Mouse (Mus musculus) induced T-regulatory cell, adult 2 months (primary cell): Measurements from ENCODE around the gene Upf3b.
"Not testable (repeated sequence)": the region's sequence is repeated elsewhere in the genome, so short reads cannot be mapped to it uniquely, and the experiment has no call there.

Experiments used
- DNase-seq: peaks from one replicate; pipeline ENCODE4 v3.0.0-alpha.2; 2012; ENCODE audit warnings: low read depth

The Upf3b gene

GRCm38 (mm10) chrX:37110193-37110880 is at the start of gene Upf3b:
Gene Upf3b, minus strand, starts transcription at chrX:37110322.
- DNase-seq = peak; percentile 97

DNA sequence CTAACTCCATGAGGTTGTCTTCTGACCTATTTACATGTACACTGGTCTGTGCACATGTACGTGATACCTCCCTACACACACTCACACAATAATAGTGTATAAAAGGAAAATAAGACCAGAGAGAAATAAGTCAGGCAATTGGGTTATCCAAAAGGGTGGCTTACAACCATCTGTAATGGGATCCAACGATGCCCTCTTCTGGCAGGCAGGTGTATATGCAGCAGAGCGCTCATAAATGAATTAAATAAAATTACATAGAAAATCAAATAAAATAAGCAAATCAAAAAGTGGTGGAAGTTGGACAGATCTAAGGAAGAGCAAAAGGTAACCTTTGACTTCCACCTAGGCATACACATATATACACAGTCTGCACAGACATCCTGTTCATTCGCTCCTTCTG is 47.7 kb upstream of the Upf3b start:
- peak; percentile 39 for DNase-seq

DNA sequence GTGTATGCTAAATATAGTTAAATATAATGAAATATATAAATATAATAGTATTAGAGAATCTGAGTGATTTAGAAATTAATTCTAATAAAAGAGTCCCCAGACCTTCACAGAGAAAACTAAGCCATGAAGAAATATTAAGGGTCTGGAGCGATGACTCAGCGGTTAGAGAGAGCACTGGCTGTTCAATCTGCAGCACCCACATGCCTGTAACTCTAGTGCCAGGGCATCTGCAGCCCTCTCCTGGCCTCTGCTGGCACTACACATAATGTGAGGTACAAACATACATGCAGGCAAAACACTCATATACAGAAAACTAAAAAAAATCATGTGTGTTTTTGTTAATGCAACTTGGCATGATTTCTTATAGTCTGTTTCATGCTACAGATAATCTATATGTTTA is 34.8 kb upstream of the Upf3b start:
- peak; percentile 51 for DNase-seq

- DNase-seq = not testable (repeated sequence)
Observed at GRCm38 (mm10) chrX:37144498-37144897, 34.4 kb upstream of the Upf3b start.

GRCm38 (mm10) chrX:37141732-37142131 is 31.6 kb upstream of the Upf3b start:
- DNase-seq = peak; percentile 49

DNA sequence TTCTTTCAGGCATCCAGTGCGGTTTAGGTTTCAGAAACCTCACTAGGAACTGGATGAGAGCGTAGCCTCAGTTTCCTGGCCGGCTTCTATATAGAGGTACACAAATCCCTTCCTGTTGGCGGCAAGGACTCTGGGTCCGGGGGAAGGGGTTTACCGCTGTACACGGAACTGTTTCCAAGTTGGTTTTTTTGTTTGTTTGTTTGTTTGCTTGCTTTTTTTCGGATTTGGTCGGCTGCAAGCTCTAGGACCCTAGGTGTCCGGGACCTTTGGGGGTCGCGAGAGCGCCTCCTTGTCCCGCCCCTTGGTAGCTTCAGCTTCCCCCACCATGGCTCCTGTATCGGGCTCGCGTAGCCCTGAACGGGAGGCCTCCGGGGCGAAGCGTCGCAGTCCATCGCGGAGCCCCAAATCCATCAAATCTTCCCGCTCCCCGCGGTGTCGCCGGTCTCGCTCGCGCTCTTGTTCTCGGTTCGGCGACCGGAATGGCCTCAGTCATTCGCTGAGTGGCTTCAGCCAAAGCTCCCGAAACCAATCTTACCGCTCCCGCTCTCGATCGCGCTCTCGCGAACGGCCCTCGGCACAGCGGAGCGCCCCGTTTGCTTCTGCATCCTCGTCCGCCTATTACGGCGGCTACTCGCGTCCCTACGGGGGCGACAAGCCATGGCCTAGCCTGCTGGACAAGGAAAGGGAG is 16.7 kb upstream of the Upf3b start, which contains the start of gene Nkap:
Gene Nkap, plus strand, starts transcription at position 125 of the 688 bp plus-strand sequence.
- DNase-seq = peak; percentile 90

- no peak for DNase-seq
Observed at GRCm38 (mm10) chrX:37125511-37125910, 15.4 kb upstream of the Upf3b start.

DNA sequence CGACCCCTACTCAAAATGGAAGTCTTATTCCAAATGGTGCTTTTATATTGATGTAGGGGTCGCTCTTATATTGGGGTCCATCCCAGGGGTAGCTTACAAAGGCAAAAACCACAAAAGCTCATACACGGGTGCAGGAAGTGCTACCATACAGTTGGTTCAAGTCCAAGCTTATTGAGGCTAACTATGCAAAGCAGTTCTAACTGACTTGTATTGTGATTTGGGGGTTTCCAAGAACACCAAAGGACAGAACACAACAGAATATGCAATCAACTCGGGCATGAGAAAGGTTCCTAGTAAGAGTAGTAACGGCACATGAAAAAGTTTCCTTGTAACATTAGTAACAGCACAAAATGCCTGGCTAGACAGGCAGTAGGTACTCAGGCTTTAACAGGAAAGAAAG is 10.1 kb upstream of the Upf3b start:
- no peak for DNase-seq

GRCm38 (mm10) chrX:37119585-37119984 is 9.5 kb upstream of the Upf3b start:
- no peak for DNase-seq

DNA sequence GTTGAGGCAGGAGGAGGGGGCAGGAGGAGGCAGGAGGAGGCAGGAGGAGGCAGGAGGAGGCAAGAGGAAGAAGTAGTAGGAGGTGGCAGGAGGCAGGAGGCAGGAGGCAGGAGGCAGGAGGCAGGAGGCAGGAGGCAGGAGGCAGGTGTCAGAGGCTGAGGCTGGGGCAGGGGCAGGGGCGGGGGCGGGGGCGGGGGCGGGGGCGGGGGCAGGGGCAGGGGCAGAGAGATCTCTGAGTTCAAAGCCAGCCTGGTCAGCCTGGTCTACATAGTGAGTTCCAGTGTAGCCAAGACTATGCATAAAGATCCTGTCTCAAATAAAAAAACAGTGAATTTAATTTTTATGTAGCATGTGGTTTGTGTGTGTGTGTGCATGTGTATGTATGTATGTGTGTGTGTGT is 7.0 kb upstream of the Upf3b start:
- no peak for DNase-seq

DNA sequence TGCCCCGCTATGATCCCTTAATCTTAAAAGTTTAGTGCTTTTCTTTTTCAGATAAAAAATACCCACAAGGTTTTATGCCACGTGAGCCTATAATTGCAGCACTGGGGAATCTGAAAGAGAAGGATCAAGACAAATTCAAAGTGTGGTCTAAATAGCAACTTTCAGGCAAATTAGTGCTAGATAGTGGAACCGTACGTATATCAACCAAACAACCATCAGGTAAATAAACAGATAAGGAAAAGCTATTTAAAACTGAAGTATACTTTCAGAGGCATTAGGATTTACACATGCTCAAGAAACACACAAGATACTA is 715 bp upstream of the Upf3b start:
- no peak for DNase-seq

DNA sequence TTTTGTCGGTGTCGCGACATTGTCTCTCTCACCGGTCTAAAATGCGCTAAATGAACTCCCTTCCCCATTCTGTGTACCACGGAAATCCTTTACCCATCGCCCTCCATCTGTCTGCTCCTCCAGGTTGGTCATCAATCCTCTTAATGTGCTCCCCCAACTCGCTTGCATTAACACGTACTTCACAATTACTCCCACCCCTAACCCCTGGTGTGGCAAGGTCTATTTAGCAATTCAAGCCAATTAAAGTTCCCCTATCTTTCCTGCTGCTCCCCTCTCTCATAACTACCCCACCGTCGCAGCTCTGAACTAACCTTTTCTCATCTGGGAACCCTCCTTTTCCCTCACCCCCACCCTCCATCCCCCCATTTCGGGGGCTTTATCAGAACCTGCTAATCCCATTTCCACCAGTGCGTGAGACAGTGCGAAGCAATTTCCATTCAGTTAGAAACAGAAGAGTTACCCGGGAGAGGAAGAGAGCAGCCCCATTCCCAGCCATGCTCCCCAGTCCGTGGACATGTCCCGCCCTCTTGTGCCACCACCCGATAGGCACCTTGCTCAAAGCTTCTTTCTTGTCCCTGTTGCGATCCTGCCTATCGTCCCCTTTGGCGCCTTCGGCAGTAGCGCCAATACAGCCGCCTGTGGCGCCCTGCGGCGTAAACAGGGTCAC is 463 bp downstream of the Upf3b start:
- no peak for DNase-seq

DNA sequence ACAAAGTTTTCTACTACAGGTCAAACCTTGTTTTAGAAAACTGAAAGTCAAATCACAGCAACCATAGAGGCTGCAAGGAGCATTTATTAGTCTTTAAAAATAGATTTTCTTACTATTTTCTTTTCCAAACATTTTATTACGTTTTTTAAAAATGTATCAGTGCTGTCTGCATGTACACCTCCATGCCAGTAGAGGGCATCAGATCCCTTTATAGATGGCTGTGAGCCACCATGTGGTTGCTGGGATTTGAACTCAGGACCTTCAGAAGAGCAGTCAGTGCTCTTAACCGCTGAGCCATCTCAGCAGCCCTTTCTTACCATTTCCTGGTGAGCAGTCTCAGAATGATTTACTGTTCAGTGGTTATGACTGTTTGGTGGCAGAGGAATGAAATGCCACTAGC is 6.3 kb downstream of the Upf3b start:
- DNase-seq = peak; percentile 32

- DNase-seq = peak; percentile 23
Observed at GRCm38 (mm10) chrX:37098681-37099080, 11.4 kb downstream of the Upf3b start.

GRCm38 (mm10) chrX:37095106-37095768 is 14.9 kb downstream of the Upf3b start:
- no peak for DNase-seq

- DNase-seq = peak; percentile 67
Observed at GRCm38 (mm10) chrX:37091457-37091856, 18.7 kb downstream of the Upf3b start.

- DNase-seq = no peak
Observed at GRCm38 (mm10) chrX:37088778-37089177, 21.3 kb downstream of the Upf3b start.

- DNase-seq = no peak
Observed at GRCm38 (mm10) chrX:37085665-37086064, 24.5 kb downstream of the Upf3b start.

GRCm38 (mm10) chrX:37084927-37085660 is 25.0 kb downstream of the Upf3b start, which contains the start of gene Rpl39:
Gene Rpl39, minus strand, starts transcription at chrX:37085402.
- DNase-seq = peak; percentile 94

- no peak for DNase-seq
Observed at GRCm38 (mm10) chrX:37084318-37084926, 25.7 kb downstream of the Upf3b start.

DNA sequence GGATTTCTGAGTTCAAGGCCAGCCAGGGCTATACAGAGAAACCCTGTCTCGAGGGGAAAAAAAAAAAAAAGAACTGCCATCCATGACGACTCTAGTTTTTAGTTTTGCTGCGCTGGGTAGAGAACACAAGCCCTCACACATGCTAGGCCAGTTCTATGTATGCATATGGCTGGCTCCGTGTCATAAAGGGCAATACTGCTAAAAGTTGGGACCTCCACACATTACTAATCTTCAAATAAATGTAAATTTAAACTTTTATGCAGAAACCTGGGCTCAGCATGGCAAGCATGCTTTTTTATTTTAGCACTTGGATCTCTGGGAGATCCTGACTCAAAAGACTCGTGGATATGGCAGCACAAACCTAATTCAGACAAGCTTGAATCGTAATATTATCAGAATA is 28.9 kb downstream of the Upf3b start:
- no peak for DNase-seq
